Mouse (Mus musculus): ENCODE results near the gene Styxl1. TPM values are rescaled to one million over a fixed set of nuclear protein-coding genes. Genes with fewer than 3 reads are reported as not detected.
A peak's percentile ranks its signal among the peaks of the same experiment; 100 is the strongest.

The Styxl1 gene
- polyA plus RNA-seq, 1 experiment from 2014 or later: 0.27 TPM

- no peak for ATAC-seq
- Histone ChIP-seq H3K4me1 (replicated peaks; ENCODE audit: control insufficient read depth, insufficient read depth, low read length) (no peaks in the 10 kb centered on the region), H3K9ac (ENCODE audit: low read depth, low read length) (no peak overlapping the region), H3K4me2 (replicated peaks; ENCODE audit: low read depth) (no peak overlapping the region), H3K4me3 (ENCODE audit: low read depth, low read length) (no peak overlapping the region), H3K27ac (ENCODE audit: low read depth, low read length) (no peak overlapping the region), H3K9me3 (ENCODE audit: control insufficient read depth) (no peaks in the 10 kb centered on the region), H3K36me3 (ENCODE audit: control insufficient read depth, insufficient read depth) (peaks cover 23% of the 10 kb centered on the region), H3K27me3 (replicated peaks; ENCODE audit: control insufficient read depth, insufficient read depth, low read length) (no peaks in the 10 kb centered on the region)
- WGBS: 93% methylated on average over 7 of the region's 7 CpGs
- TF ChIP-seq CTCF (IDR thresholded peaks at IDR 0.05; ENCODE audit: low read depth): no peak
Measured at GRCm38 (mm10) chr5:135703431-135703830, 74.8 kb downstream of the Styxl1 start.

- Histone ChIP-seq H3K9me3 (ENCODE audit: control insufficient read depth) (no peaks in the 10 kb centered on the region), H3K4me1 (replicated peaks; ENCODE audit: control insufficient read depth, insufficient read depth, low read length) (no peaks in the 10 kb centered on the region), H3K27me3 (replicated peaks; ENCODE audit: control insufficient read depth, insufficient read depth, low read length) (no peaks in the 10 kb centered on the region), H3K36me3 (ENCODE audit: control insufficient read depth, insufficient read depth) (peaks cover 23% of the 10 kb centered on the region), H3K4me3 (ENCODE audit: low read depth, low read length) (no peak overlapping the region), H3K9ac (ENCODE audit: low read depth, low read length) (no peak overlapping the region), H3K4me2 (replicated peaks; ENCODE audit: low read depth) (no peak overlapping the region), H3K27ac (ENCODE audit: low read depth, low read length) (no peak overlapping the region; the same call in 1 of the 2 replicates)
- WGBS: 51% methylated on average over 15 of the region's 15 CpGs
- peak; percentile 39; the same call in 1 of the 2 replicates for ATAC-seq
- TF ChIP-seq CTCF (IDR thresholded peaks at IDR 0.05; ENCODE audit: low read depth): peak; percentile 60
Measured at GRCm38 (mm10) chr5:135702682-135703192, 75.4 kb downstream of the Styxl1 start.

DNA sequence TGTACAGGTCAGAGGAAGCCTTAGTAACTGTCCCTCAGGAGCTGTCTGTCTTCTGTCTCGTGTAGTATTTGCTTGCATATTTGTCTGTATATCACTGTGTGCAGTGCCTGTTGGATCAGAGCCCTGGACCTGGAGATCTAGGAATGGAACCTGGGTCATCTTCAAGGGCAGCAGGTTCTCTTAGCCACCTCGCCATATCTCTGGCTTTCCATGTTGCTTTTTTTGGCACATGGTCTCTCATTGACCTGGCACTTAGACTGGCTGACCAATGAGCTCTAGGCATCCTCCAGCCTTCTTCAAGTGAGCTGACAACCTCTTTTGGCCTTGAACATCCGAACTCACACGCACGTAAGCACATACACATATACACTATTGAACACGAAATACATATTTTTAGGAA is 76.0 kb downstream of the Styxl1 start:
- Histone ChIP-seq H3K27ac (ENCODE audit: low read depth, low read length) (no peak overlapping the region; the same call in 1 of the 2 replicates), H3K4me1 (replicated peaks; ENCODE audit: control insufficient read depth, insufficient read depth, low read length) (no peaks in the 10 kb centered on the region), H3K9me3 (ENCODE audit: control insufficient read depth) (no peaks in the 10 kb centered on the region), H3K36me3 (ENCODE audit: control insufficient read depth, insufficient read depth) (peaks cover 22% of the 10 kb centered on the region), H3K4me3 (ENCODE audit: low read depth, low read length) (no peak overlapping the region), H3K4me2 (replicated peaks; ENCODE audit: low read depth) (no peak overlapping the region), H3K9ac (ENCODE audit: low read depth, low read length) (no peak overlapping the region), H3K27me3 (replicated peaks; ENCODE audit: control insufficient read depth, insufficient read depth, low read length) (no peaks in the 10 kb centered on the region)
- TF ChIP-seq CTCF (IDR thresholded peaks at IDR 0.05; ENCODE audit: low read depth): no peak
- WGBS: 88% methylated on average over 6 of the region's 6 CpGs
- no peak for ATAC-seq

GRCm38 (mm10) chr5:135701601-135702000 is 76.6 kb downstream of the Styxl1 start:
- 97% methylated on average over 4 of the region's 4 CpGs for WGBS
- no peak overlapping the region for H3K9ac ChIP-seq (ENCODE audit: low read depth, low read length)

GRCm38 (mm10) chr5:135697711-135698111 is 80.5 kb downstream of the Styxl1 start:
- no peak for TF ChIP-seq CTCF (IDR thresholded peaks at IDR 0.05; ENCODE audit: low read depth)
- ATAC-seq: no peak
- WGBS: 42% methylated on average over 5 of the region's 5 CpGs

More at GRCm38 (mm10) chr5:135701601-135702000, 76.6 kb downstream of the Styxl1 start:
- ATAC-seq: no peak
- H3K9me3 ChIP-seq (ENCODE audit: control insufficient read depth): no peaks in the 10 kb centered on the region
- peaks cover 19% of the 10 kb centered on the region for H3K36me3 ChIP-seq (ENCODE audit: control insufficient read depth, insufficient read depth)
- H3K4me3 ChIP-seq (ENCODE audit: low read depth, low read length): no peak overlapping the region
- H3K4me1 ChIP-seq (replicated peaks; ENCODE audit: control insufficient read depth, insufficient read depth, low read length): no peaks in the 10 kb centered on the region
- no peak overlapping the region for H3K27ac ChIP-seq (ENCODE audit: low read depth, low read length)
- no peak for TF ChIP-seq CTCF (IDR thresholded peaks at IDR 0.05; ENCODE audit: low read depth)
- no peak overlapping the region for H3K4me2 ChIP-seq (replicated peaks; ENCODE audit: low read depth)
- H3K27me3 ChIP-seq (replicated peaks; ENCODE audit: control insufficient read depth, insufficient read depth, low read length): no peaks in the 10 kb centered on the region

More at GRCm38 (mm10) chr5:135697711-135698111, 80.5 kb downstream of the Styxl1 start:
- no peak overlapping the region for H3K9ac ChIP-seq (ENCODE audit: low read depth, low read length)
- peaks cover 15% of the 10 kb centered on the region for H3K36me3 ChIP-seq (ENCODE audit: control insufficient read depth, insufficient read depth)
- no peak overlapping the region for H3K4me2 ChIP-seq (replicated peaks; ENCODE audit: low read depth)
- no peak overlapping the region for H3K27ac ChIP-seq (ENCODE audit: low read depth, low read length)
- H3K27me3 ChIP-seq (replicated peaks; ENCODE audit: control insufficient read depth, insufficient read depth, low read length): no peaks in the 10 kb centered on the region
- H3K9me3 ChIP-seq (ENCODE audit: control insufficient read depth): no peaks in the 10 kb centered on the region
- no peak overlapping the region for H3K4me3 ChIP-seq (ENCODE audit: low read depth, low read length)
- 0 out of 2 replicates have a peak, but pooled peaks cover 3% of the 10 kb centered on the region for H3K4me1 ChIP-seq (replicated peaks; ENCODE audit: control insufficient read depth, insufficient read depth, low read length)

Small RNA genes lying within 50 kb of the gene (microRNA-seq; reads per million reads assigned to microRNA genes)
- not detected for gene Mir7034

Other genes starting within 250 kb of the Styxl1 start
- 5.9 and 6.4 TPM in 2 replicates for gene Hip1, start 233.3 kb downstream of the Styxl1 start, polyA plus RNA-seq (2015; fragmentation: Nextera tagmentation; extraction: Ambion mirVana)
- gene Ccl26, start 214.8 kb downstream of the Styxl1 start, polyA plus RNA-seq (2015; fragmentation: Nextera tagmentation; extraction: Ambion mirVana): not detected in 2 replicates
- gene Ccl24, start 205.3 kb downstream of the Styxl1 start, polyA plus RNA-seq (2015; fragmentation: Nextera tagmentation; extraction: Ambion mirVana): 52.0 and 58.3 TPM in 2 replicates
- 27.9 and 28.5 TPM in 2 replicates for gene Rhbdd2, start 145.8 kb downstream of the Styxl1 start, polyA plus RNA-seq (2015; fragmentation: Nextera tagmentation; extraction: Ambion mirVana)
- gene Por, start 108.4 kb downstream of the Styxl1 start, polyA plus RNA-seq (2015; fragmentation: Nextera tagmentation; extraction: Ambion mirVana): 82.3 and 91.7 TPM in 2 replicates
- gene Tmem120a, start 33.9 kb downstream of the Styxl1 start, polyA plus RNA-seq (2015; fragmentation: Nextera tagmentation; extraction: Ambion mirVana): 127 and 132 TPM in 2 replicates
- gene Mdh2, start 95 bp upstream of the Styxl1 start, polyA plus RNA-seq (2015; fragmentation: Nextera tagmentation; extraction: Ambion mirVana): 798 and 872 TPM in 2 replicates
- gene Srrm3, start 28.5 kb upstream of the Styxl1 start, polyA plus RNA-seq (2015; fragmentation: Nextera tagmentation; extraction: Ambion mirVana): 0.82 and 0.91 TPM in 2 replicates
- gene Hspb1, start 109.5 kb upstream of the Styxl1 start, polyA plus RNA-seq (2015; fragmentation: Nextera tagmentation; extraction: Ambion mirVana): 107 and 120 TPM in 2 replicates
- gene Ywhag, start 156.2 kb upstream of the Styxl1 start, polyA plus RNA-seq (2015; fragmentation: Nextera tagmentation; extraction: Ambion mirVana): 57.1 and 61.8 TPM in 2 replicates
- 2.2 and 2.4 TPM in 2 replicates for gene Ssc4d, start 196.1 kb upstream of the Styxl1 start, polyA plus RNA-seq (2015; fragmentation: Nextera tagmentation; extraction: Ambion mirVana)
- gene Zp3, start 201.7 kb upstream of the Styxl1 start, polyA plus RNA-seq (2015; fragmentation: Nextera tagmentation; extraction: Ambion mirVana): not detected in 2 replicates
- 10.5 TPM in 2 replicates for gene Dtx2, start 216.4 kb upstream of the Styxl1 start, polyA plus RNA-seq (2015; fragmentation: Nextera tagmentation; extraction: Ambion mirVana)

Measured in intestine, postnatal 0 days (tissue).